Mouse (Mus musculus) gastrocnemius, postnatal 14 days (tissue): ENCODE measurements around the gene Nelfcd. TPM values are rescaled to one million over a fixed set of nuclear protein-coding genes. Genes with fewer than 3 reads are reported as not detected.

ENCODE experiments used
- DNase-seq: peaks from one replicate; pipeline ENCODE4 v3.0.0; 2021; ENCODE audit warnings: mixed read lengths
- intact Hi-C: fragments of 180-260 bp; cut with DNase I; formaldehyde crosslinking; loops from one replicate; pipeline ENCODE4 v1.15.1; 2025; ENCODE audit warnings: low total_unique reads
- long read RNA-seq, 2 experiments: library from polyadenylated mRNA; stranded (forward); transcript quantifications; one replicate each; pipeline ENCODE4 v2.0.0; 2021
- total RNA-seq, 2 experiments: library from RNA; stranded (reverse); gene quantifications; 2 replicates each; pipeline ENCODE4 v1.2.3; 2021

The Nelfcd gene
- total RNA-seq: 10 to 100 TPM; 28.5 to 29.4 TPM
- long read RNA-seq, experiment 1, transcript Nelfcd-202 (15 exons, 2,279 nt): major isoform, 78 of 89 reads
- long read RNA-seq, experiment 1, partial matches to known transcripts: 0 of 89 reads
- long read RNA-seq, experiment 1, other reads (novel, unspliced or antisense): 11 of 89 reads
- long read RNA-seq, experiment 2, transcript Nelfcd-202 (15 exons, 2,279 nt): major isoform, 82 of 89 reads
- long read RNA-seq, experiment 2, partial matches to known transcripts: 2 of 89 reads
- long read RNA-seq, experiment 2, other reads (novel, unspliced or antisense): 4 of 89 reads

GRCm38 (mm10) chr2:174415731-174416310 is at the start of gene Nelfcd:
Nelfcd (plus strand) TSS chr2:174415804.
- DNase-seq: peak; percentile 94
- intact Hi-C loops: no loop called here

GRCm38 (mm10) chr2:174366571-174366970 is 49.0 kb upstream of the Nelfcd start:
- intact Hi-C loops: no loop called here
- DNase-seq: no peak

DNA sequence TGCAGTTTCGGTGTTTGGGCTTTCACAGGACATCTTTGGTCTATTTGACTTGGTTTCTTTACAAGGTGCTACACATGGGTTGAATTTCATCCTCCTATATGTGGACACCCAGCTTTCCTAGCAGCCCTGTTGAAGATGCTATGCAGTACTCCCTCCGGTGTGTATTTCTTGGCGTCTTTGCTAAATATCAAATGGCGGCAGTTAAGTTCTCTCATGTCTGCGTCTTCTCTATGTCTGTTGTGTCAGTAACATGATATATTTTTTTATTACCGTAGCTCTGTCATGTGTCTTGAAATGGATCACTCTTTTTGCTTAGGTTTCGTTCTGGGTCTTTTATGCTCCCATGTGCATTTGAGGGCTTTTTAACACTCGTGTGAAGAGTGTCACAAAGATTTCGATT is 34.6 kb upstream of the Nelfcd start:
- intact Hi-C loops: no loop called here

DNA sequence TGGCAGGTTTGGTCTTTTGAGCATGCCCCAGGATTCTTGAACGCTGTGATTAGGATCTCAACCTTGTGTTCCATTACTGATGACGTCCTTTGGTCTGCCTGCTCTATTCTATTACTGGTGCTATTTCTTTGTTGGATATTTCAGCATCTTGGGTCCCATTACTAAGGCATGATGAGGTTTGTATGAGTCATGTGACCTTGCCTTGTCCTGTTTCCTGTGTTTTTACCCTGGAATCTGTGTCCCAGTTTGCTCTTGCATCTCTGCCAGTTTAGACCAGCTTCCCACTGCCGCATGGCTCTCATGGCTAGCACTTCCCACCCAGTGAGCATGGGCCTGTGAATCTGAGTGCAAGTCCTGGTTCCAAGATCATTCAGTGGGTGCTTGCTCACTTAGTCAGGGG is 23.7 kb upstream of the Nelfcd start:
- DNase-seq: no peak
- intact Hi-C loops: no loop called here

More for the DNA sequence above, 34.6 kb upstream of the Nelfcd start:
- DNase-seq: no peak

DNA sequence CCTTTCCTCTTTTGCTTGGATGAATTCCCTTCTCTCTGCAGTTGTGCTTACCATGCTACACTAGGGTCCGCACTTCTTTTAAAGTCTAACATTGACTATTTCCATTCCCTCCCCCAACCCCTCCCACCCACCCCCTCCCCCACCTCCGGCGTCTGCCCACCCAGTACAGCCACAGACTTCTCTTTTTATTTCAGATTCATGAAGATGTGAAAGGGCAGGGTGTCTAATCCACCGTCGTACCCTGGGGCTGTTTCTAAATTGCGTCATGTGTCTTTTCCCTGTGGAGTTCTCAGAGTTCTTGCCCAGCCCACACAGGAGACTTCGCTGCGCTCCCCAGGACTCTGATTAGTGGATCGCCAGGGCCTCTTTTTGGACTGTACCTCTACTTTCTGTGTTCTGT is 23.1 kb upstream of the Nelfcd start:
- intact Hi-C loops: no loop called here
- DNase-seq: no peak

GRCm38 (mm10) chr2:174393383-174393782 is 22.2 kb upstream of the Nelfcd start:
- no peak for DNase-seq
- intact Hi-C loops: no loop called here

DNA sequence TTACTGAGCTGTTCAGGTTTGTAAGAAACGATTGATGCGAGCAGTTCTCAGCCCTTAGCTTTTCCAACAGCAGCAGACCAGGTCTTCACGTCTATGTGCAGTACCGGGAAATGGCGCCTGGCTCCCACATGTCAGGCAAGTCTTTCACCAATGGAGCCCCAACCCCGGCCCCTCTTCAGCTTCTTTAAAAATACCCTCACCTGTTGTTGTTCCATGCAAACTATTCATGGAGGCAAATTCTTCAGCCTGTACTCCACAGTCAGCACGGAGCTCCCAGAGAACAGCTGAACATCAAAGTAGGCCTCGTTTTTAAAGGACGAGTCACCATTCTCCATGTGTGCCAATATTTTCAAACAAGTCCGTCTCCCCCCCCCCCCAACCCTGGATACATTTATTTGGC is 19.0 kb upstream of the Nelfcd start:
- no peak for DNase-seq
- intact Hi-C loops: no loop called here

GRCm38 (mm10) chr2:174397065-174397464 is 18.5 kb upstream of the Nelfcd start:
- intact Hi-C loops: no loop called here
- no peak for DNase-seq

- no peak for DNase-seq
- intact Hi-C loops: no loop called here
Measured at GRCm38 (mm10) chr2:174397881-174398280, 17.7 kb upstream of the Nelfcd start.

GRCm38 (mm10) chr2:174400396-174400795 is 15.2 kb upstream of the Nelfcd start:
- intact Hi-C loops: no loop called here
- DNase-seq: no peak

GRCm38 (mm10) chr2:174410222-174410621 is 5.4 kb upstream of the Nelfcd start:
- intact Hi-C loops: no loop called here
- no peak for DNase-seq

DNA sequence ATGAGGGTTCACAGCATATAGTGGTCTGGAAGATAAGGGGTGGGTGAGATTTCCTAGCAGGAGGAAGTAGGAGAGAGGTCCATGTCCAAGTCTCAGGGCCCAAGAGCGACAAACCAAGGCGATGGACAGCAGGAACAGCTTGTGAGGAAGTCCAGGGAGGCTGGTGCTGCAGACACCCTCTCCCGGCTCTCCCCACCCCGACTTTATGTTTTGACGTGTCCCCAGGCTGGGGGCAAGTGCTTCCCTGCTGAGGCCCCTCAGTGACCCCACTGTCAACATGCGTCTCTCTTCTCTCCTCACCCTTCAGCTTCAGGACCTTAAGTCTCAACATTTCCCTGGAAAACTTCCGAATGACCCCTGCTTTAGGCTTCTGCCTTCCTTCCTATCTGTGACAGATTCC is 2.5 kb upstream of the Nelfcd start:
- no peak for DNase-seq
- intact Hi-C loops: no loop called here

- intact Hi-C loops: no loop called here
- DNase-seq: no peak
Measured at GRCm38 (mm10) chr2:174415001-174415730, 438 bp upstream of the Nelfcd start.

DNA sequence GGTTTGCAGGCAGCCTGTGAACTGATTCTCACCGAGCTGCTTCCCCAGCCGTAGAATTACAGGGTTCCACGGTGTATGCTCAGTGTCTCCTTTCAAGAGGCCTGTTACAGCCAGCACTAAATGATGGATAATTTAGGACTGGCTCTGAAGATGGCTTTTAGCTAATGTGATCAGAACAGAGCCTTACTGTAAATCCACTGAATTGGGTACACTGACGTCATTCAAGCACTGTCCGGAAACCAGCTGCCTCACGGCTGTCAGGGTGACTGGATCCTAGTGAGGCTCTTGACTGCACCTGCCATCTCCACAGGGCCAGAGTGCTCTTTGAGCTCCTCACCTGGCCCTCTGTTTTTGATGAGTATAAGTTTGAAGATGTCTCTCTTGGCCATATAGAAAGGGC is 5.5 kb downstream of the Nelfcd start:
- intact Hi-C loops: no loop called here
- DNase-seq: no peak

DNA sequence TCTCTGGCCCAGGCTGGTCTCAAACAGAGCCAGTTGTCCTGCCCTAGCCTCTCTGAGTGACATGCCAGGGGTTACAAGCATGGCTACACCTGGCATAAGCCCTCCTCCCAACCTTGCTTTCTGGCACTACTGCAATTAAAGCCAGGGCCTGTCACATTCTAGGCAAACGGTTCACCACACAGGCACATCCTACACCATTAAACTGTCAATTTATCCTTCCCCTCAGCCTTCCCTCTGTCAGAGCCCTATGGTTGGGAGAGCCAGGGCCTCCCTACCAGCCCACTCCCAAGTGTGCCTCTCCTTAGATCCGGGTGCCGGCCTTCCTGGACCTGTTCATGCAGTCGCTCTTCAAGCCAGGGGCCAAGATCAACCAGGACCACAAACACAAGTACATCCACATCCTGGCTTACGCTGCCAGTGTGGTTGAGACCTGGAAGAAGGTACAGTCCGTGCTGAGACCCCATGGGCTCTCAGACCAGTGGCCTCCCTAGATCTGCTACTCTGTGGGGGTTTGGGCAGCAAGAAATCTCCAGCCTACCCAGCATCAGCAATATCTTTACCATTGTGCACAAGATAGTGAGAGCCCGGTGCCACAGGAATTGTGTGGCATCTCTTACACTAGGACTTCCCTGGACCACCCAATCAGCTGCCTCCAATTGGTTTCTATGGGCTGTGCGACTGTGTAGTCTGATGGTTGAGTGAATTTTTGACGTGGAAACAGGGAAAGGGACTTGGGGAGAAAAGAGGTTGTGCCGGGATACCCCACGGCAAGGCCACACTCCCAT is 8.9 kb downstream of the Nelfcd start:
- intact Hi-C loops: no loop called here
- no peak for DNase-seq

- DNase-seq: no peak
- intact Hi-C loops: no loop called here
Measured at GRCm38 (mm10) chr2:174426856-174427255, 11.3 kb downstream of the Nelfcd start.

- intact Hi-C loops: no loop called here
- DNase-seq: no peak
Measured at GRCm38 (mm10) chr2:174428076-174428835, 12.7 kb downstream of the Nelfcd start.

DNA sequence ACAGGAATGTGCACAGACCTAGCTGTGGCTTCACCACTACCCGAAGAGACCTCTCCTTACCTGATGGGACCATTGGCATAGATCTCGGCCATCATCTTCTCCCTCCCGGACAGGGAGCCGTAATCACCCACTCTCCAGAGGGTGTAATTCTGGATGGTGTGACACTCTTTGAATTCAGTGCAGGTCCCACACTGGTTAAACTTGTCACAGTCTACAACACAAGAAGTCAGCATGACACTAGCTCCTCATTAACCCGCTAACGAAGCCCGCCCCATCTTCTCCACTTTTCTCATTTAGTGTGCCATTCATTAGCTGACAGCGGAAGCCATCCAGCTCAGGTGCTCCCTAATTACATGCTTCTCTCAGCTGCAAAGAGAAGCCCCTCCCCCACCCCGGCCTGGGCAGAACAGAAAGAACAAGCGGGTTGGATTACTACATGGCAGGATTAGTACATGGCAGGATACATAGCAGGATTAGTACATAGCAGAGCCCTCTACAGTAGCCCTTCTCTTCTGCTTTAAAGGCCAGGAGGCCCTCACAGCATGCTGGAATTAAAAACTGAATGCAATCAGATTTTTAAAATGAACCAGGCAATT is 13.5 kb downstream of the Nelfcd start:
- DNase-seq: no peak

DNA sequence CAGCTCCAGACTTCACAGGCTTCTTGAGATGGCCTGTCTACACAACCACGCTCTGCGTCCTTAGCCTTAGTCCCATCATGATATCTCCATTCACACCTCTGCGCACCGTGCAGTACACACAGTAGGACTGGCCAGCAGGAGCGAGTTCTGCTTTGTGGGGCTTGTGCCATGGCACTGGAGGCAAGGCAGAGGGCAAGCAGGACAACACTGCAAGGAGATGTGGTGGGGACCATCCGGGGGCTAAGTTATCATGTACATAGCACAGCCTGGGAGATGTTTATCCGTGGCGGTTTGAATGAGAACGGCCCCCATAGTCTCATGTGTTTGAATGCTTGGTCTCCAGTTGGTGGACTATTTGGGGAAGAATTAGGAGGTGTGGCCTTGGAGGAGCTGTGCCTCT is 19.3 kb downstream of the Nelfcd start:
- intact Hi-C loops: no loop called here
- no peak for DNase-seq

More for the DNA sequence above, 13.5 kb downstream of the Nelfcd start:
- intact Hi-C loops: no loop called here
